Mouse (Mus musculus): ENCODE data around the gene Olfr173.
A peak's percentile ranks its signal among the peaks of the same experiment; 100 is the strongest.

The Olfr173 gene

DNA sequence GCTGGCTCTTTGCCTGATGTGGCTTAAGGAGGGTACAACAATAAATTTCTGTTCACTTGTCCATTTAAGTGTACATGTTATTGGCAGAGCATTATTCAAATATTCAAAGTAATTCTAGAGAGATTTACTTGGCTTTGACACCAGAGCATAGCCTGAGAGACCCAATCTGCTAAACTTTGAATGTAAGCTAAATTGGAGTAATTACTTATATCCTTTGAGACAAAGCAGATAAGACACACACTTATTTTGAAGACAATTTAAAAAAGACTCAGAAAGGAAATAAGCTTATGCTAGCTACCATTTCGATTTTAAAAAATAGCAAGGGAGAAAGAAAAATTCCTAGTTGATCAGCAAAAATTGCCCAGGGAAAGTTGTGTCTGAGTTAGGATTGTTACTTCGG, at the start of gene Olfr173:
TSS of gene Olfr173 (minus strand) at position 101 of the 400 bp plus-strand sequence.
- no peak for DNase-seq (ENCODE audit: low read depth, low spot score)

DNA sequence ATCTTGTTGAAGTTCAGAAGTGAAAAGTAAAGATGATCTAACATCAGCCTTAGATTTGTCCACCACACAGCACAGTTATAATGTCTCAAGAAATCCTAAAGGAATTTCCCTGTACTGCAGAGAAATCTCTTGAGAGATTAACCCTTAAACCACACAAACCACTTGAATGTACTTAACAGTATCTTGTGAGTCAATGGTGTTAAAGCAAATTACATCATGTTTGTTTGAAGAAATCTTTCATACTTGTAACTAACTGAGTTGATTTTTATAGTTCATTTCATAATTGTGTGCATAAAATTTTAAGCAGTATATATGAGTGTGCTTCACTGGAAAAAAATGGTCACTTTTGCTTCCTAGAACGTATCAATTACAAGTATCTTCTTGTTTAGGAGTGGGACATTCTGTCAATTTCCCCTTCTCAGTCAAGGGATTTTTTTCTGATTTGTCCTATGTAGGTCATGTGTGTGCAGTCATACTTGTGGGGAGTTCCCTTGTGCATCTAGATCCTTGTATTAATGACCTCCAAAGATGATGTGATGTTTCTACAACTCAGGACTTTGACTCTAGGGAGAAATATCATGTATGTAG, 26.8 kb upstream of the Olfr173 start, which contains the start of gene Olfr175-ps1:
TSS of gene Olfr175-ps1 (minus strand) at position 51 of the 588 bp plus-strand sequence.
- DNase-seq (ENCODE audit: low read depth, low spot score): no peak

GRCm38 (mm10) chr16:58763076-58763475, 37.0 kb downstream of the Olfr173 start, which contains the start of gene Olfr172:
Gene Olfr172 (minus strand): TSS chr16:58763176.
- no peak for DNase-seq (ENCODE audit: low read depth, low spot score)

DNA sequence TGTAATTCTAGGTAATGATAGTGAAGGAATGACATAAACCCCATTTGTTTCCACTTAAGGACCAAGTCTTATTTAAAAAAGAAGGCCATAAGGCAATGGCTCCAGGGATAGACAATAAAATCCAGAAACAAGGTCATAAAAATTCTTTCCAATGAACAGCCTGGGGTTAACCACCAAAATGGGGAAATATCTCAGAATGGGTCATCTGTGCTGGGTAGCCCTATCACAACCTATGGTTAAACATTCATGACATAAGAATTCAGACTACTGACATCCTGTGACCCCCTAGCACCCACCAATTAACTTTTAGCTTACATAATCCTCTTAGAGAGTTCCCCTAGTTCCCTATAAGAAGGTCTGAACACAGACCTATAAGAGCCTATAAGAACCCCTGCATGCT, 43.9 kb downstream of the Olfr173 start:
- no peak for DNase-seq (ENCODE audit: low read depth, low spot score)

- peak; percentile 30 for DNase-seq (ENCODE audit: low read depth, low spot score)
Measured at GRCm38 (mm10) chr16:58751314-58751713, 48.8 kb downstream of the Olfr173 start.

- DNase-seq (ENCODE audit: low read depth, low spot score): no peak
Measured at GRCm38 (mm10) chr16:58746715-58747114, 53.4 kb downstream of the Olfr173 start.

Measured in ZHBTc4 (cell line).